Mouse (Mus musculus): ENCODE results near the gene Creb3l2. TPM values are rescaled to one million over a fixed set of nuclear protein-coding genes. Genes with fewer than 3 reads are reported as not detected.

Creb3l2 gene
- polyA plus RNA-seq, 1 experiment, result 10.2 TPM

DNA sequence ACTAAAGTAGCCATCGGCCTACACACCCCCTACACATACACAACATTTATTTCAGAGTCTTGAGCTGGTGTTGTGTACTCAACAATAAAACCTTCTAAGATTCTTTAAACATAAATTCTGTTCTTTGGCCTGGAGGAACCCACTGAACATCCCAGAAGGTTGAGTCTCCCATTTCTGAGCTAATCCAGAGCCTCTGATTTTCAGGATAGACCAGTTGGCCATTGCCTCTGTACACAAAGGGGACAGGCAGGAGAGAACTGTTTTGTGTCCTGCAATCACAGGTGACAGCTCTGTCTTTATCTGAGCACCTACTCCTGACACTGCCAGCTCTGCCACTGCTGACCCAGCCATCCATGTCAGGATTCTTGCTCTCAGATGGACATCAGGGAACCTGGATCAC, 150.8 kb downstream of the Creb3l2 start:
- no peak overlapping the region for H3K27ac ChIP-seq (ENCODE audit: insufficient read depth, low read length)
- no peaks in the 10 kb centered on the region for H3K9me3 ChIP-seq (replicated peaks; ENCODE audit: control insufficient read depth, insufficient read depth, low read length, poor library complexity, severe bottlenecking)
- H3K4me1 ChIP-seq (ENCODE audit: control insufficient read depth, insufficient read depth, low read length), result no peaks in the 10 kb centered on the region
- no peak overlapping the region for H3K4me3 ChIP-seq (ENCODE audit: low read depth, low read length)
- TF ChIP-seq EP300 (IDR thresholded peaks at IDR 0.05; ENCODE audit: insufficient read depth, low read depth, low read length) (no peak), CTCF (IDR thresholded peaks at IDR 0.05; ENCODE audit: low read depth, low read length) (no peak), POLR2A (IDR thresholded peaks at IDR 0.05; ENCODE audit: insufficient read depth, low read length) (no peak)
- no peaks in the 10 kb centered on the region for H3K27me3 ChIP-seq (ENCODE audit: control insufficient read depth, insufficient read depth, low read length, poor library complexity, severe bottlenecking)
- no peaks in the 10 kb centered on the region for H3K36me3 ChIP-seq (ENCODE audit: control insufficient read depth, insufficient read depth, low read length, poor library complexity, severe bottlenecking)
- no peak overlapping the region for H3K9ac ChIP-seq (ENCODE audit: low read depth, poor library complexity, severe bottlenecking)

DNA sequence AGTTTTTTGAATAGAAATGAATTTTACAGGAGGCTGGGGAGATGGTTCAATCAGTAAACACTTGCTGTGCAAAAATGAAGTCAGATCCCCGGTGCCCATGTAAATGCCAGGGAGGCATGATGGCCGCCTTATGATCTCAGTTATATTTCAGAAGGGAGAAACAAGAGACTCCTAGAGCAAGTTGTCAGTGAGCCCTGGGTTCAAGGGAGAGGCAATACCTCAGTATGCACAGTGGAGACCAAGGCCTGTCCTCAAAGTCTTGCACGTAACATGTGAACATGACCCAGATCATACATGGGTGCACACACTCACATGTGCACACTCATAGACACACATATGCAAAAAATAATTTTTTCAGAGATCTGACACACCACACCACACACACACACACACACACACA, 151.3 kb downstream of the Creb3l2 start:
- Histone ChIP-seq H3K4me3 (ENCODE audit: low read depth, low read length) (no peak overlapping the region), H3K36me3 (ENCODE audit: control insufficient read depth, insufficient read depth, low read length, poor library complexity, severe bottlenecking) (no peaks in the 10 kb centered on the region), H3K4me1 (ENCODE audit: control insufficient read depth, insufficient read depth, low read length) (no peaks in the 10 kb centered on the region), H3K27me3 (ENCODE audit: control insufficient read depth, insufficient read depth, low read length, poor library complexity, severe bottlenecking) (no peaks in the 10 kb centered on the region), H3K9ac (ENCODE audit: low read depth, poor library complexity, severe bottlenecking) (no peak overlapping the region), H3K9me3 (replicated peaks; ENCODE audit: control insufficient read depth, insufficient read depth, low read length, poor library complexity, severe bottlenecking) (no peaks in the 10 kb centered on the region), H3K27ac (ENCODE audit: insufficient read depth, low read length) (no peak overlapping the region)
- TF ChIP-seq CTCF (IDR thresholded peaks at IDR 0.05; ENCODE audit: low read depth, low read length), result no peak
- no peak for TF ChIP-seq POLR2A (IDR thresholded peaks at IDR 0.05; ENCODE audit: insufficient read depth, low read length)
- TF ChIP-seq EP300 (IDR thresholded peaks at IDR 0.05; ENCODE audit: insufficient read depth, low read depth, low read length), result no peak

DNA sequence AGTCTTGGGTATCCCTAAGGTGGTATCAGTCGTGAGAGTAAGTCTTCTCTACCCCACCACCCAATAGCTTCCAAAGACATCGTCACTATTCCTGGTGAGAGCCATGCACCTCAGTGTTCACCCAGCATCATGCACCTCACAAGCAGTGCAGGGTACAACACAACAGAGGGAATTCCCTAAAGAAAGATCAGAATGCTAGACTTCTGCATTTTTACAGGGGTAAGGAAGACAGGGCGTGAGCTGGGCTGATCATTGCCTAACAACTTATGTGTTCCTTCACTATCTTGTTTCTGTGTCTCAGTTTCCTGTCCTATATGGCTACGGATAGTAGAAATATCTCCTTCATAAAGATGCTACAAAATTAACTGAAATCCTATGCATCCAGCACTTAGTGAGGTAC, 155.8 kb downstream of the Creb3l2 start:
- H3K9me3 ChIP-seq (replicated peaks; ENCODE audit: control insufficient read depth, insufficient read depth, low read length, poor library complexity, severe bottlenecking), result no peaks in the 10 kb centered on the region
- H3K27me3 ChIP-seq (ENCODE audit: control insufficient read depth, insufficient read depth, low read length, poor library complexity, severe bottlenecking), result no peaks in the 10 kb centered on the region
- H3K4me1 ChIP-seq (ENCODE audit: control insufficient read depth, insufficient read depth, low read length), result no peaks in the 10 kb centered on the region
- H3K9ac ChIP-seq (ENCODE audit: low read depth, poor library complexity, severe bottlenecking), result no peak overlapping the region
- H3K4me3 ChIP-seq (ENCODE audit: low read depth, low read length), result no peak overlapping the region
- no peaks in the 10 kb centered on the region for H3K36me3 ChIP-seq (ENCODE audit: control insufficient read depth, insufficient read depth, low read length, poor library complexity, severe bottlenecking)
- TF ChIP-seq POLR2A (IDR thresholded peaks at IDR 0.05; ENCODE audit: insufficient read depth, low read length) (no peak), EP300 (IDR thresholded peaks at IDR 0.05; ENCODE audit: insufficient read depth, low read depth, low read length) (no peak), CTCF (IDR thresholded peaks at IDR 0.05; ENCODE audit: low read depth, low read length) (no peak)
- no peak overlapping the region for H3K27ac ChIP-seq (ENCODE audit: insufficient read depth, low read length)

DNA sequence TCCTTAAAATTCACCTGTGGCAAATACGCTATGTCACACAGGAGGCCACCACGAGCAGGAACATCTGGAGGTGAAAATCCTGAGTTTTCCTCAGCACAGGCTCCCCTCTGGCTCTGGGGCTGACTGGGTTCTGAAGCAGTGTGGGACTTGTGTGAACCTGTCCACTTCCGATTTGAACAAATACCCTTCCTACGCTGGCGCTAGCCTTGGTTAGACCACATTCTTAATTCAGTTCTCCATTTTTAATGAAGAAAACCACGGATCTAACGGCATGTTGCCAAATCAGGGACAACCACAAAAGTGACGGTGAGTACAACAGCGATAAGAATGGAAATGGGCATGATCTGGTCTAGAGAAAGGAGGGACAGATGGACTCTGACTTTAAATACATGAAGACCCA, 157.1 kb downstream of the Creb3l2 start:
- H3K36me3 ChIP-seq (ENCODE audit: control insufficient read depth, insufficient read depth, low read length, poor library complexity, severe bottlenecking), result no peaks in the 10 kb centered on the region
- H3K9me3 ChIP-seq (replicated peaks; ENCODE audit: control insufficient read depth, insufficient read depth, low read length, poor library complexity, severe bottlenecking), result no peaks in the 10 kb centered on the region
- no peaks in the 10 kb centered on the region for H3K4me1 ChIP-seq (ENCODE audit: control insufficient read depth, insufficient read depth, low read length)
- H3K4me3 ChIP-seq (ENCODE audit: low read depth, low read length), result no peak overlapping the region
- H3K27ac ChIP-seq (ENCODE audit: insufficient read depth, low read length), result no peak overlapping the region
- TF ChIP-seq POLR2A (IDR thresholded peaks at IDR 0.05; ENCODE audit: insufficient read depth, low read length) (no peak), CTCF (IDR thresholded peaks at IDR 0.05; ENCODE audit: low read depth, low read length) (no peak), EP300 (IDR thresholded peaks at IDR 0.05; ENCODE audit: insufficient read depth, low read depth, low read length) (no peak)
- H3K9ac ChIP-seq (ENCODE audit: low read depth, poor library complexity, severe bottlenecking), result no peak overlapping the region
- H3K27me3 ChIP-seq (ENCODE audit: control insufficient read depth, insufficient read depth, low read length, poor library complexity, severe bottlenecking), result no peaks in the 10 kb centered on the region

DNA sequence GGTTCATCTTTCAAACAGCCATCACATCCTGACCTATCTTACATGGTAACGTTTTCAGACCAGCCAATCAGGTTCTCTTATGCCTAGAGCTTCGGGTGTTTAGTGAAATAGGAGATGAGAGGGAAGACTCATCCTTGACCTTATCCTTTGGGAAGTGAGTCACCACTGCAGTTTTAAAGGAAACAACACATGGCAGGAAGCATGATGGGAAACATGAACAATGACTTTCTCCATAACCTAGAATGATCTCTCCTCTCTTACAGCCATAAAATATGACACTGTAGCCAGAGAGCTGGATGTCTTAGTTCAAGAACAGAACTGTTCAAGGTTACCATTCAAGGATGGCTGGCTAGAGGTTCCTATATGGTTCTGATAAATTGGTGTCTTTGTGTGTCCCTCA, 158.6 kb downstream of the Creb3l2 start:
- Histone ChIP-seq H3K9me3 (replicated peaks; ENCODE audit: control insufficient read depth, insufficient read depth, low read length, poor library complexity, severe bottlenecking) (no peaks in the 10 kb centered on the region), H3K9ac (ENCODE audit: low read depth, poor library complexity, severe bottlenecking) (no peak overlapping the region), H3K27me3 (ENCODE audit: control insufficient read depth, insufficient read depth, low read length, poor library complexity, severe bottlenecking) (no peaks in the 10 kb centered on the region), H3K27ac (ENCODE audit: insufficient read depth, low read length) (no peak overlapping the region), H3K36me3 (ENCODE audit: control insufficient read depth, insufficient read depth, low read length, poor library complexity, severe bottlenecking) (no peaks in the 10 kb centered on the region), H3K4me3 (ENCODE audit: low read depth, low read length) (no peak overlapping the region), H3K4me1 (ENCODE audit: control insufficient read depth, insufficient read depth, low read length) (no peaks in the 10 kb centered on the region)
- no peak for TF ChIP-seq EP300 (IDR thresholded peaks at IDR 0.05; ENCODE audit: insufficient read depth, low read depth, low read length)
- TF ChIP-seq CTCF (IDR thresholded peaks at IDR 0.05; ENCODE audit: low read depth, low read length), result no peak
- no peak for TF ChIP-seq POLR2A (IDR thresholded peaks at IDR 0.05; ENCODE audit: insufficient read depth, low read length)

DNA sequence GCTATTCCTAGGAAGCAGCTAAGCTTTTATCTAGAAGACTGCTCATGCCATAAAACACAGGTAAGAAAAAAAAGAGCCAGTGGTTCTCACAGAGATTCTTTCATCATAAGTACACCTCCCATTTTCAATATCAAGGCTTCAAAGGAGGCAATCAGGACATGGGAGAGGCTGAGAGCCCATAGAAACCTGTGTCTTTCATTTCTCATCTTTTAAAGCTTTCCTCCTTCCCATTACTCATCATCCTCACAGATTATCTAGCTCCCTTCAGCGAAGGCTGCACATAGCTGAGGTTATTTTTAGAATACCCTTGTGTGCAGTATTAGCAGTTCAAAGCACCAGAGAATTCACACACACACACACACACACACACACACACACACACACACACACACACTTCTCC, 159.3 kb downstream of the Creb3l2 start:
- H3K4me3 ChIP-seq (ENCODE audit: low read depth, low read length), result no peak overlapping the region
- no peaks in the 10 kb centered on the region for H3K9me3 ChIP-seq (replicated peaks; ENCODE audit: control insufficient read depth, insufficient read depth, low read length, poor library complexity, severe bottlenecking)
- H3K36me3 ChIP-seq (ENCODE audit: control insufficient read depth, insufficient read depth, low read length, poor library complexity, severe bottlenecking), result no peaks in the 10 kb centered on the region
- H3K27ac ChIP-seq (ENCODE audit: insufficient read depth, low read length), result no peak overlapping the region
- TF ChIP-seq EP300 (IDR thresholded peaks at IDR 0.05; ENCODE audit: insufficient read depth, low read depth, low read length), result no peak
- no peak for TF ChIP-seq POLR2A (IDR thresholded peaks at IDR 0.05; ENCODE audit: insufficient read depth, low read length)
- TF ChIP-seq CTCF (IDR thresholded peaks at IDR 0.05; ENCODE audit: low read depth, low read length), result no peak
- H3K9ac ChIP-seq (ENCODE audit: low read depth, poor library complexity, severe bottlenecking), result no peak overlapping the region
- H3K4me1 ChIP-seq (ENCODE audit: control insufficient read depth, insufficient read depth, low read length), result no peaks in the 10 kb centered on the region
- H3K27me3 ChIP-seq (ENCODE audit: control insufficient read depth, insufficient read depth, low read length, poor library complexity, severe bottlenecking), result no peaks in the 10 kb centered on the region

Other genes starting within 250 kb of the Creb3l2 start
- 1.4 and 2.0 TPM in 2 replicates for gene Dgki, start 142.0 kb downstream of the Creb3l2 start, polyA plus RNA-seq (2011; ENCODE audit: insufficient read depth, insufficient read length, low read depth, missing spikeins)
- not detected in 2 replicates for gene Akr1d1, start 88.0 kb upstream of the Creb3l2 start, polyA plus RNA-seq (2011; ENCODE audit: insufficient read depth, insufficient read length, low read depth, missing spikeins)